Mouse (Mus musculus) forelimb bud, embryonic 11.5 days (tissue): ENCODE measurements around the gene Ephb1.

Source experiments
- DNase-seq: peaks from one replicate; pipeline ENCODE4 v3.0.0-alpha.2; 2012; ENCODE audit warnings: low read depth, low spot score

Ephb1 gene

DNA sequence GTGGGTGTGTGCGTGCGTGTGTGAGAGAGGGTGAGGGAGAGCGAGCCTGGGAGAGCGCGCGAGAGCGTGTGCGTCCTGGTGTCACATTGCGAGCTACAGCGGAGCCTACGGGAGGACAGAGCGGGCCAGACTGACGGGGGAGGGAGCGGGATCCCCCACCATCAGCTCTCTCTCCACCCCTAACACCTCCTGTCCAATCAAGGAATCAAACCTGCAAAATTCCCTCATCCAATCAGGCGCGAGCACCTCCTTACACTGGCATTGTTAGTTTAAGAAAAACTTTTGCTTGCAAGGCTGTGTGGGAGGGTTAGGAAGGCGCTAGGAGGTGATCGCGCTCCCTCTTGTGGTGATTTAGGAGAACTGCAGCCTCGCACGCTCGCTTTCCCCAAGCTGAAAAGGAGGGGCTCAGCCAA is at the start of gene Ephb1:
TSS of gene Ephb1 (minus strand) at position 133 of the 413 bp plus-strand sequence.
- peak; percentile 94 for DNase-seq

DNA sequence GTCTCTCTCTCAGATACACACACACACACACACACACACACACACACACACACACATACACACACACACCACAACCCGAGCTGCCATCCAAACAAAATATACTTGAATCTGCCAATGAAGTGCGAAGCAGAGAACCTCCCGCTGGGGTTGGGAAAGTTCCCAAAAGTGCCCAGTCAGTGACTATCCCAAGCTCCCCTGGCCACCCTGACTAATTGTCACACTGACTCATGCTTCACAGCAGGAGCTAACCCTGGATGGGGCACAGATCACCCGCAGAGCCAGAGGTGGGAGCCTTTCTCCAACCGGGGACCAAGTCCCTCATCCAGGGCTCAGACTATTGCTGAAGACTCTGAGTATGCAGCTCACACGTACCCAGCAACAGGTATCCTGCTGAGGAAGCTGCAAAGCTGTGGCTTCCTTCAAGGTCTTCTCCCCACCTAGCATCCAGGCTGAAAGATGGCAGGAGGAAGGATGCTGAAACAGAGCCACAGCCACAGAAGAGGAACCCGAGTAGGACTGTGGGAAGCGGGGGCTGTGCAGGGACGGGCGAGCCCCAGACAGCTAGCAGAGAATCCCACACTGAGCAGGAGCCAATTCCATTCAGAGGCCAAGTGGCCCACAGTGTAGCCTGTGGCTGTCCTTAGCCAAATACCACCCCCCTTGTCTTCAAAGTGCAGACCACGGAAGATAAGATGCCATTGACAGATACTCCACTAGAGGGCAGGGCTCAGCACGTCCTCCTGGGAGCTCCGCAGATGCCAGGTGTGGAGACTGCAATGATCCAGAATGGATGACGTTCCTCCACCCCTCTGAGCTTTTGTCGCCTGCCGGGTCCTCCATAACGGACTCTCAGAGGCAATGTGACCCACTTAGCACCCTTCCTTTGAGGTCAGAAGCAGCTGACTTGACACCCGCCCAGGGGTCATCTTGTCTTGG is 48.9 kb upstream of the Ephb1 start:
- peak; percentile 64 for DNase-seq

GRCm38 (mm10) chr9:102402671-102403070 is 48.2 kb upstream of the Ephb1 start:
- no peak for DNase-seq

GRCm38 (mm10) chr9:102388266-102388665 is 33.8 kb upstream of the Ephb1 start:
- no peak for DNase-seq

GRCm38 (mm10) chr9:102386816-102387215 is 32.3 kb upstream of the Ephb1 start:
- DNase-seq, result no peak

GRCm38 (mm10) chr9:102380235-102380634 is 25.7 kb upstream of the Ephb1 start:
- DNase-seq, result no peak

DNA sequence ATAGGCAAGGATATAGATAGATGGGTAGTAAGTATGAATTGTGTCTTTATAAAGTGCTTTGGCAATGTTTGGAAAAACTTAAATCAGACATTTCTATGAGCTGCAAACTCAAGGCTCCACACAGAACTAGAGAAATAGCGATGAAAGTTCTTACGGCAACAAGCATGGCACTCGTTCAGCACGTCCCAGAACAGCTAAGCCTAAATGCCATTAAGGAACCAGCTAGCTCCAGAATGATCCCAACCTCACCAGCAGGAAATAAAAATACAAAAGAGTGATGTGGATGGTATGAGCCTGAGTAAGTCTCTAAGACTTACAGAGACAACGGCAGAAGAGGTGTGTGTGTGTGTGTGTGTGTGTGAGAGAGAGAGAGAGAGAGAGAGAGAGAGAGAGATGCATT is 20.2 kb upstream of the Ephb1 start:
- DNase-seq, result no peak

GRCm38 (mm10) chr9:102373886-102374285 is 19.4 kb upstream of the Ephb1 start:
- DNase-seq, result no peak

DNA sequence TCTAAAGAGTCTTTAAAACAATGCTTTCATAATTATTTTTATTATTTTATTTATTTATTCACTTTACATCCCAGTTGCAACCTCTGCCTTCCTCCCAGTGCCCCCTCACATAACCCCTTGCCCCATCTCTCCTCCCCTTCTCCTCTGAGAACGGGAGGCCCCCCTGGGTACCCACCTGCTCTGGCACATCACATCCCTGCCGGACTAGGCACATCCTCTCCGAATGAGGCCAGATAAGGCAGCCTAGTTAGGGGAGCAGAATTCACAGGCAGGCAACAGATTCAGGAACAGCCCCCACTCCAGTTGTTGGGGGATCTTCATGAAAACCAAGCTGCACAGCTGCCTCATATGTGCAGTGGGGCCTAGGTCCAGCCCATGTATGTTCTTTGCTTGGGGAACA is 17.4 kb upstream of the Ephb1 start:
- no peak for DNase-seq

GRCm38 (mm10) chr9:102371036-102371770 is 16.7 kb upstream of the Ephb1 start:
- no peak for DNase-seq

DNA sequence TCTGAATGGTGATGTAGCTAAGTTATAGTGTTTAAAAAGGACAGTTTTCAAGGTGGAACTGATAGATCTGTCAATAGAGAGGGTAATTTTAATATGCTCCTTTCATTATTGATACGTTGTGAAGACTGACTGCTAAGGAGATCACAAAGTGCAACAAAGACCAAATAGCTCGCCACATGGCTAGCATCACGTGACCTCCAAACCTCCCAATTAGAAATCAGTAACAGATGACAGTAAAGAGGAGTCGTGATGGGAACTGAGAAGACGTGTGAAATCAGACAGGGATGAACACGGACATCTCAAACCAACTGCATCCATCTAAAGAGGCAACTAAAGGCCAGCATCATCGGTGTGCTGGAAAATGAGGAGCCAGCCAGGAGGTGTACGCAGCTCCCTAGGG is 15.6 kb upstream of the Ephb1 start:
- no peak for DNase-seq

DNA sequence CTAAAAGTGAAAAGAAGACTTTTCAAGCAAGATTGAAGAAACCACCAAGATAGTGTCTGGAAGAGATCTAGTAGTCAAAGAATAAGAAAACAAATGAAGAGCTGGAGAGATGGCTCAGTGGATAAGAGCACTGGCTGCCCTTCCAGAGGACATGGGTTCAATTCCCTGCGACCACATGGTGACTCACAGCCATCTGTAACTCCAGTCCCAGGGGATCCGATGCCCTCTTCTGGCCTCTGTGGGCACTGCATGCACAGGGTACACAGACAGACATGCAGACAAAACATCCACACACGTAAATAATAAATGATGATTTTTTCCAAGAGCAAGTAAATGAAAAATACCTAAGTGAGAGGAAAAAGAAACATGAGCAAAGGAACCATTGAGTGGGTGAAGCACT is 14.6 kb upstream of the Ephb1 start:
- DNase-seq, result no peak

GRCm38 (mm10) chr9:102367796-102368195 is 13.3 kb upstream of the Ephb1 start:
- no peak for DNase-seq

GRCm38 (mm10) chr9:102365536-102365935 is 11.0 kb upstream of the Ephb1 start:
- no peak for DNase-seq

GRCm38 (mm10) chr9:102359311-102359710 is 4.8 kb upstream of the Ephb1 start:
- DNase-seq, result no peak

- no peak for DNase-seq
These were observed 4.2 kb upstream of the Ephb1 start for GRCm38 (mm10) chr9:102358711-102359110.

GRCm38 (mm10) chr9:102358011-102358410 is 3.5 kb upstream of the Ephb1 start:
- no peak for DNase-seq

DNA sequence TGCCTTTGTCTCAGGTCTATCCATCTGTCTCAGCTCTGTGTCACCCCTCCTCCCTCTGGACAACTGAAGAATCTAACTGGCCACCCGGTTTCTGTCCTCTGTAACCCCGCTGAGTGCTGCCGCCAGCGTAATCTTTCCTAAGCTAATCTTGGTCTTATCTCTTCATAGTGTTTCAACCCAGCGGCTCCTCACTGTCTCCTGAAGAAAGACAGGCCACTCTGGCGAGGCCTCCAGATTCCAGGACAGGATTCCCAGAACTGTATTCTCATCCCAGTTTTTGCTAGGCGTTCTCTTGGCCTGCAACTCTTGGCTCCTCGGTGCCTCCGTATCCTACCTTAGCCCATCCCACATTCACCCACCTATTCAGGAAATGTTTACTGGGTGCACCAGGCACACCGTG is 2.0 kb upstream of the Ephb1 start:
- DNase-seq, result no peak

- DNase-seq, result no peak
These were observed 1.2 kb upstream of the Ephb1 start for GRCm38 (mm10) chr9:102355726-102356125.

DNA sequence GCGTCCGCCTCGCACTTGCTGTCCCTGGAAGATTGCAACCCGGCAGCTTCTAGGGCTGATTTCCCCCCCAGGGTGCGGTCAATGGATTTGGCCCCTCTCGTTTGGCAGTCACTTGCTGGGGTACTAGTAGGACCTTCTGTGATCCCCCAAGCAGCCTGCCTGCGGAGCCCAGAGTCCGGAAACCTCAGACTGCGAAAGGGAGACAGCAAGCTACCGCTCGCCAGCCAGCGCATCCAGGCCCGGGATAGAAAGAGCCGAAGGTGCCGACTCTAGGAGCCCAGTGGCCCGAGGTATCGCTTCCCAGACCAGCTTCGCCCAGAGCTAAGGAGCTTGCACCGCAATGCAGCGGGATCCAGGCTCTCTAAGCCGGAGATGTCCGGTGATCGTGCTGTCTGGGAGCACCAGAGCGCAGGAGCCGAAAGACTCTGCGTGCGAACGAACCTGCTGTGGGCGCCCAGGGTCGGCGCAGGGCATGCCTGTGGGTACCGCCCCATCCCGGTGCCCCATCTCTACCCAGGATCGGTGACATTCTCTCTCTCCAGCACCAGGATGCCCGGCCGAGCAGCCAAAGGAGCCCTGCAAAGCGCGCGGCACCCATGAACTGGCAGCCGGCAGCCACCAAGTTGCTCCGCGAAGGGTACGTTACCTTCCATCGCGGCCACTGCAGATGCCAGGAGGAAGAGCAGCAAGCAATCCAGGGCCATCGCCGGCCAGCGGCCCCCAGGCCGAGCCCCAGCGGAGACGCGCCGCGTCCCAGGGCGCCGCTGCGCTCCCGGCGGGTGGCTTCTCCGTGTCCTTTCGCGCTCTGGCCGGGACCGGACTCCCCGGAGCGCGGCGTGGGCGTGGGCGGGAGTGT is 629 bp downstream of the Ephb1 start:
- peak; percentile 21 for DNase-seq

GRCm38 (mm10) chr9:102353056-102353635 is 1.3 kb downstream of the Ephb1 start:
- DNase-seq, result no peak
